Mouse (Mus musculus) CH12.LX (cell line): ENCODE measurements around the gene 4933414I15Rik. TPM values are rescaled to one million over a fixed set of nuclear protein-coding genes. Genes with fewer than 3 reads are reported as not detected.

Experiments used
- DNase-seq: peaks from one replicate; pipeline ENCODE4 v3.0.0-alpha.2; 2013; ENCODE audit errors: extremely low read depth
- H3K27ac ChIP-seq: 2 replicates; pipeline ENCODE4 v1.5.1; 2012; ENCODE audit warnings: low read depth, mild to moderate bottlenecking, control low read depth, moderate library complexity; ENCODE audit not compliant: insufficient read depth
- H3K27me3 ChIP-seq: replicated peaks from 2 replicates; pipeline ENCODE3; 2012; ENCODE audit warnings: inconsistent platforms
- H3K36me3 ChIP-seq, 2 experiments: replicated peaks in 1 of 2; 2 replicates each; pipeline versions ENCODE3 to v1.6.1; 2012; ENCODE audit warnings: inconsistent platforms in 1 of 2, low read length in 1 of 2, mild to moderate bottlenecking in 1 of 2, mixed read lengths in 1 of 2, moderate library complexity in 1 of 2; ENCODE audit not compliant: control insufficient read depth in 1 of 2, insufficient read depth in 1 of 2
- H3K4me1 ChIP-seq, 2 experiments: 2 replicates each; pipeline ENCODE4 v1.6.1; 2012; ENCODE audit warnings: inconsistent platforms in 1 of 2, moderate library complexity in 1 of 2; ENCODE audit not compliant: insufficient read depth in 2 of 2, control insufficient read depth in 1 of 2
- H3K4me2 ChIP-seq: 2 replicates; pipeline ENCODE4 v1.6.1; 2012; ENCODE audit warnings: low read depth, mild to moderate bottlenecking, control low read depth; ENCODE audit not compliant: poor library complexity, insufficient read depth, severe bottlenecking
- H3K4me3 ChIP-seq, 3 experiments: fragments of 150-350 bp in 1 of 3; sonication (generic) in 1 of 3; replicated peaks in 1 of 3; 2 replicates each; pipeline versions ENCODE3 to v1.5.1; 2011 to 2012; ENCODE audit warnings: low read depth in 2 of 3, low read length in 2 of 3, mild to moderate bottlenecking in 2 of 3, moderate library complexity in 2 of 3, control low read depth in 1 of 3, improper control_type of control experiment in 1 of 3, inconsistent platforms in 1 of 3, mixed read lengths in 1 of 3; ENCODE audit not compliant: poor library complexity in 1 of 3
- H3K79me2 ChIP-seq: replicated peaks from 2 replicates; pipeline ENCODE4 v1.6.1; 2012; ENCODE audit warnings: mild to moderate bottlenecking, moderate library complexity; ENCODE audit not compliant: control insufficient read depth, poor library complexity, insufficient read depth, severe bottlenecking; ENCODE audit errors: extremely low read depth
- H3K9ac ChIP-seq: 2 replicates; pipeline ENCODE4 v1.6.1; 2012; ENCODE audit warnings: low read depth, mild to moderate bottlenecking, control low read depth, moderate library complexity; ENCODE audit not compliant: insufficient read depth
- H3K9me3 ChIP-seq: replicated peaks from 2 replicates; pipeline ENCODE3; 2012; ENCODE audit warnings: low read length, inconsistent platforms, mixed read lengths
- BHLHE40 ChIP-seq: IDR thresholded peaks from 2 replicates; pipeline ENCODE4 v1.6.1; 2011; ENCODE audit warnings: mild to moderate bottlenecking, low read depth, low read length, improper control_type of control experiment
- CHD1 ChIP-seq: IDR thresholded peaks from 2 replicates; pipeline ENCODE4 v1.6.1; 2012; ENCODE audit warnings: low read depth, low read length, improper control_type of control experiment, inconsistent platforms
- CTCF ChIP-seq, 2 experiments: IDR thresholded peaks in 1 of 2; conservative IDR thresholded peaks in 1 of 2; 2 replicates each; pipeline ENCODE4 v1.5.1; 2011 to 2012; ENCODE audit warnings: low read depth in 2 of 2, low read length in 2 of 2, improper control_type of control experiment in 1 of 2, inconsistent platforms in 1 of 2, mild to moderate bottlenecking in 1 of 2, moderate library complexity in 1 of 2
- E2F4 ChIP-seq: IDR thresholded peaks from 2 replicates; pipeline ENCODE4 v1.6.1; 2011; ENCODE audit warnings: low read depth, low read length, improper control_type of control experiment; ENCODE audit not compliant: insufficient replicate concordance
- ELF1 ChIP-seq: IDR thresholded peaks from 2 replicates; pipeline ENCODE4 v1.6.1; 2014; ENCODE audit warnings: low read depth, mild to moderate bottlenecking, inconsistent platforms, low read length, improper control_type of control experiment
- GABPA ChIP-seq: IDR thresholded peaks from 2 replicates; pipeline ENCODE4 v1.6.1; 2012; ENCODE audit warnings: low read depth, low read length, improper control_type of control experiment, inconsistent platforms; ENCODE audit not compliant: insufficient replicate concordance
- IRF4 ChIP-seq: IDR thresholded peaks from 2 replicates; pipeline ENCODE4 v1.6.1; 2014; ENCODE audit warnings: low read depth, mild to moderate bottlenecking, inconsistent platforms, low read length, improper control_type of control experiment
- JUND ChIP-seq: conservative IDR thresholded peaks from 2 replicates; pipeline ENCODE4 v1.6.1; 2011; ENCODE audit warnings: low read depth, low read length, improper control_type of control experiment
- MAFK ChIP-seq: IDR thresholded peaks from 2 replicates; pipeline ENCODE4 v1.6.1; 2011; ENCODE audit warnings: low read length, improper control_type of control experiment; ENCODE audit not compliant: insufficient replicate concordance
- MAX ChIP-seq: IDR thresholded peaks from 2 replicates; pipeline ENCODE4 v1.6.1; 2011; ENCODE audit warnings: low read length, improper control_type of control experiment
- MAZ ChIP-seq: IDR thresholded peaks from 2 replicates; pipeline ENCODE4 v1.6.1; 2012; ENCODE audit warnings: low read depth, mild to moderate bottlenecking, inconsistent platforms, low read length, improper control_type of control experiment, moderate library complexity
- MEF2A ChIP-seq: IDR thresholded peaks from 2 replicates; pipeline ENCODE4 v1.6.1; 2014; ENCODE audit warnings: low read depth, mild to moderate bottlenecking, inconsistent platforms, low read length, improper control_type of control experiment, borderline replicate concordance
- MXI1 ChIP-seq: IDR thresholded peaks from 2 replicates; pipeline ENCODE4 v1.6.1; 2011; ENCODE audit warnings: mild to moderate bottlenecking, low read depth, low read length, improper control_type of control experiment
- PAX5 ChIP-seq: IDR thresholded peaks from 2 replicates; pipeline ENCODE4 v1.6.1; 2012; ENCODE audit warnings: low read length, inconsistent platforms, mixed read lengths
- POLR2A ChIP-seq: IDR thresholded peaks from 2 replicates; pipeline ENCODE4 v1.6.1; 2011; ENCODE audit warnings: low read depth, mild to moderate bottlenecking, improper control_type of control experiment, low read length
- POLR2AphosphoS2 ChIP-seq: IDR thresholded peaks from 2 replicates; pipeline ENCODE4 v1.6.1; 2011; ENCODE audit warnings: low read depth, low read length, improper control_type of control experiment
- RAD21 ChIP-seq: IDR thresholded peaks from 2 replicates; pipeline ENCODE4 v1.6.1; 2011; ENCODE audit warnings: low read depth, mild to moderate bottlenecking, low read length, improper control_type of control experiment, moderate library complexity
- RCOR1 ChIP-seq: conservative IDR thresholded peaks from 2 replicates; pipeline ENCODE4 v1.6.1; 2012; ENCODE audit warnings: low read depth, mild to moderate bottlenecking, inconsistent platforms, low read length, improper control_type of control experiment
- SIN3A ChIP-seq: IDR thresholded peaks from 2 replicates; pipeline ENCODE4 v1.6.1; 2012; ENCODE audit warnings: low read length, improper control_type of control experiment, inconsistent platforms
- SMC3 ChIP-seq: IDR thresholded peaks from 2 replicates; pipeline ENCODE4 v1.6.1; 2011; ENCODE audit warnings: low read depth, low read length, improper control_type of control experiment
- TBP ChIP-seq: conservative IDR thresholded peaks from 2 replicates; pipeline ENCODE4 v1.6.1; 2011; ENCODE audit warnings: low read depth, low read length, improper control_type of control experiment
- USF1 ChIP-seq: IDR thresholded peaks from 2 replicates; pipeline ENCODE4 v1.6.1; 2014; ENCODE audit warnings: low read depth, mild to moderate bottlenecking, inconsistent platforms, low read length, improper control_type of control experiment
- USF2 ChIP-seq: conservative IDR thresholded peaks from 2 replicates; pipeline ENCODE4 v1.6.1; 2011; ENCODE audit warnings: low read depth, low read length, improper control_type of control experiment
- ZC3H11A ChIP-seq: IDR thresholded peaks from 2 replicates; pipeline ENCODE4 v1.6.1; 2012; ENCODE audit warnings: low read depth, mild to moderate bottlenecking, inconsistent platforms, low read length, improper control_type of control experiment
- ZKSCAN1 ChIP-seq: IDR thresholded peaks from 2 replicates; pipeline ENCODE4 v1.6.1; 2012; ENCODE audit warnings: low read depth, inconsistent platforms, low read length, improper control_type of control experiment, borderline replicate concordance
- dilution Hi-C: fragments of 300-500 bp; cut with MboI; formaldehyde crosslinking; loops from 2 replicates; pipeline ENCODE4 v1.14.3; 2020; ENCODE audit warnings: low sequenced_read_pairs; ENCODE audit not compliant: extremely low pct_unique_long_range_greater_than_20kb, extremely low pct_ligation_motif_present
- in situ Hi-C: fragments of 300-500 bp; cut with MboI; formaldehyde crosslinking; loops from 3 replicates; pipeline ENCODE4 v1.14.3; 2019; ENCODE audit warnings: low sequenced_read_pairs, low pct_ligation_motif_present, low pct_unique_long_range_greater_than_20kb, mixed read lengths
- polyA plus RNA-seq: library from polyadenylated mRNA; unstranded; fragments of >175 nt; gene quantifications from 2 replicates; pipeline ENCODE4 v1.2.1, GENCODE M21; 2012; ENCODE audit warnings: low read depth; ENCODE audit not compliant: insufficient read length
- total RNA-seq, 2 experiments: library from RNA; depleted of rRNA; stranded (reverse); fragments of 300-350 nt in 1 of 2; fragments of >200 nt in 1 of 2; gene quantifications; 2 replicates each; pipeline ENCODE4 v1.2.3; 2012 to 2014

4933414I15Rik gene
- total RNA-seq (2012; rRNA removed) (not detected in 2 replicates), total RNA-seq (2014; rRNA removed) (not detected in 2 replicates), polyA plus RNA-seq (not detected in 2 replicates)

DNA sequence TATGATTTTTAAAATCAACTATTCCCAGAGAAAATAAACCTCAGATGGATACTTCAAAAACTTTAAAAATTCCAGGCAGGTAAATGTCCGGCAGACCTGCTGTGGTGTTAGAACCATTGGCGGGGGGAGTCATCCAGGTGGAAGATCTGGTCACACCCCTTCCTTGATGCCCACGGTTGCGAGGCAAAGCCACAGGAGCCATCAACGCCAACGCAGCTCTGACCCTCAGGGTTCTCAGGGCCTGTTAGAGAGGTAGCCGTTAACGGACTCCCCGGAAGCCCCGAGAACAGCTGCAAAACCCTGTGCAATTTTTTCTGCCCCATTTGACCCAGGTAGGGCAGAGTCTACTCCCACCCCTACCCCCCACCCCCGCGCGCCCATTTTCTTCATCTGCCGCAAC, at the start of gene 4933414I15Rik:
Gene 4933414I15Rik, minus strand, starts transcription at position 260 of the 400 bp plus-strand sequence.
- Histone ChIP-seq H3K79me2 (no peaks in the 10 kb centered on the region; the same call in 1 of the 2 replicates), H3K9me3 (peaks cover 6% of the 10 kb centered on the region)
- no peak for TF ChIP-seq MXI1
- no peak for TF ChIP-seq POLR2AphosphoS2
- TF ChIP-seq USF2, result no peak
- no peak for TF ChIP-seq ZC3H11A
- TF ChIP-seq ZKSCAN1, result no peak
- no peak for TF ChIP-seq IRF4
- no peak for TF ChIP-seq SMC3
- no peak for TF ChIP-seq SIN3A
- TF ChIP-seq CTCF (conservative IDR thresholded peaks at IDR 0.05 in 1 of 2, IDR thresholded peaks at IDR 0.05 in 1 of 2; ENCODE audit: low read depth in 2 of 2, low read length in 2 of 2), result no peak
- TF ChIP-seq ELF1, result no peak
- no peak for TF ChIP-seq RCOR1
- no peak for TF ChIP-seq CHD1
- no peak for TF ChIP-seq MAFK
- no peak for TF ChIP-seq GABPA
- TF ChIP-seq TBP, result no peak
- no peak for TF ChIP-seq MEF2A
- no peak for TF ChIP-seq PAX5
- TF ChIP-seq, all 38 proteins: peak for 0
- Histone ChIP-seq H3K36me3 (no peaks in the 10 kb centered on the region), H3K27me3 (peaks cover 65% of the 10 kb centered on the region), H3K4me1 (no peaks in the 10 kb centered on the region), H3K9ac (no peak within 1 kb of the TSS), H3K4me3 (no peak within 1 kb of the TSS), H3K4me2 (no peak within 1 kb of the TSS), H3K27ac (no peak within 1 kb of the TSS)
- DNase-seq, result no peak
- in situ Hi-C loops (loop anchor here (25.0 kb wide), 1 partner anchor 594 kb away; no protein-coding TSS in a partner anchor), dilution Hi-C loops (no loop called here)

- Histone ChIP-seq H3K27me3 (peaks cover 56% of the 10 kb centered on the region), H3K9me3 (peaks cover 17% of the 10 kb centered on the region)
- TF ChIP-seq USF2 (no peak), SIN3A (no peak), USF1 (no peak), MAZ (no peak), ZC3H11A (no peak), MAX (no peak), POLR2AphosphoS2 (no peak), MEF2A (no peak), RAD21 (no peak), BHLHE40 (no peak), POLR2A (no peak), RCOR1 (no peak), TBP (no peak), JUND (no peak), IRF4 (no peak), SMC3 (no peak), E2F4 (no peak), PAX5 (no peak)
- TF ChIP-seq, all 38 proteins: peak for 0
- no peaks in the 10 kb centered on the region for H3K36me3 ChIP-seq
- in situ Hi-C loops (no loop called here), dilution Hi-C loops (no loop called here)
- no peak within 1 kb of the TSS for H3K27ac ChIP-seq
- H3K4me3 ChIP-seq, result no peak within 1 kb of the TSS
- H3K79me2 ChIP-seq, result no peaks in the 10 kb centered on the region
- no peak within 1 kb of the TSS for H3K4me2 ChIP-seq
- no peak for DNase-seq
- no peak within 1 kb of the TSS for H3K9ac ChIP-seq
- H3K4me1 ChIP-seq, result no peaks in the 10 kb centered on the region
Observed at GRCm38 (mm10) chr11:50981667-50982066, 38.1 kb upstream of the 4933414I15Rik start, which contains the start of gene Olfr1377. Gene Olfr1377 (plus strand): TSS chr11:50981967.
